Comparison of ENCODE assay signal across 7 mouse cellular contexts in the genomic region with DNA sequence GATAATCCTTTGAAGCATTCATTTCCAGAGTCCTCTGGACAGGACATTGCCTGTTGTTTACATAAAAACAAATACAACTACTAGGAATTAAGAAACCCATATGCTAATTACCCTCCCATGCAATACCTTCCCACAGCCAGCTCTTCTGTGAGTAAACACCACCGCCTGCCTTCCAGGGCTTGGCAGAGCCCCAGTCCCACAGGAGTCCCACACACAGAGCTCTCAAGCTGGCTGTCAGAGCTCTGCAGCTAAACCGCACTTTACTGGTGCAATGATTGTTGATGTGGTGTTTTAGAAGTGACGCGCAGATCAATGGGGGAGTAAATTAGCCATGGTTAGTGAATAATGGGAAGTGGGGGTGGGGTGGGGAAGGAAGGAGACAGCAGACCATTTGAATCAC.
DNase-seq lines count a peak whose midpoint lies in the region; ATAC-seq and TF ChIP-seq lines count a peak whose summit lies in the region.

No protein-coding gene starts in this region.

- peak; percentile 24 to 43 for DNase-seq in lung, adult 18-20 months
- no peak for DNase-seq in lung, adult 2 months
- peak; percentile 22 to 71 for DNase-seq in frontal cortex, adult 2 months (ENCODE audit: extremely low spot score in 1 of 2, low spot score in 1 of 2)
- DNase-seq in layer of hippocampus, adult 11-12 months (ENCODE audit: low spot score): peak; percentile 60
- DNase-seq in lung, postnatal 36 days: peak; percentile 56

- no peak overlapping the region for H3K4me3 ChIP-seq in lung, adult 2 months (replicated peaks; ENCODE audit: extremely low read depth, low read depth, low read length)

- no peak for TF ChIP-seq CTCF in lung, adult 2 months (IDR thresholded peaks at IDR 0.05; ENCODE audit: insufficient read depth, low read length)

- no peak for ATAC-seq in CD4-positive, CD25-positive, alpha-beta regulatory T cell, adult 4 months
- no peak for ATAC-seq in megakaryocyte, adult 5-6 weeks (ENCODE audit: poor library complexity, severe bottlenecking)

- WGBS in lung, adult 2 months: 31% methylated on average over 4 of the region's 4 CpGs

- no peaks in the 10 kb centered on the region; the same call in 1 of the 2 replicates for H3K4me1 ChIP-seq in lung, adult 2 months (ENCODE audit: control insufficient read depth, insufficient read depth, low read length)

- TF ChIP-seq POLR2A in lung, adult 2 months (IDR thresholded peaks at IDR 0.05; ENCODE audit: borderline replicate concordance, extremely low read depth, low read depth, low read length): no peak
